Mouse (Mus musculus) neutrophil, adult 5-6 weeks (primary cell): ENCODE measurements around the gene Catsperg2. TPM values are rescaled to one million over a fixed set of nuclear protein-coding genes. Genes with fewer than 3 reads are reported as not detected.
"Not testable (repeated sequence)": the region's sequence is repeated elsewhere in the genome, so short reads cannot be mapped to it uniquely, and the experiment has no call there.

Experiments used
- ATAC-seq: fragments of 151-379, 151-347 bp; 2 replicates; pipeline ENCODE4 v1.8.0; 2017; ENCODE audit warnings: mild to moderate bottlenecking, moderate TSS enrichment; ENCODE audit not compliant: insufficient number of reproducible peaks, poor library complexity, low FRiP score, severe bottlenecking; ENCODE audit errors: extremely low read depth
- total RNA-seq: library from RNA; stranded (forward); fragments of 200-1000 nt; gene quantifications from 2 replicates; pipeline ENCODE4 v1.2.3, GENCODE M21; 2017

Catsperg2 gene
- not detected in 2 replicates for total RNA-seq

GRCm38 (mm10) chr7:29726860-29727259 is at the start of gene Catsperg2:
Catsperg2 (minus strand) TSS chr7:29727032.
- not testable (repeated sequence) for ATAC-seq

- no peak for ATAC-seq
Observed at GRCm38 (mm10) chr7:29776568-29776967, 49.7 kb upstream of the Catsperg2 start.

- no peak for ATAC-seq
Observed at GRCm38 (mm10) chr7:29774371-29774770, 47.5 kb upstream of the Catsperg2 start.

- ATAC-seq: no peak
Observed at GRCm38 (mm10) chr7:29773503-29773902, 46.7 kb upstream of the Catsperg2 start.

- ATAC-seq: no peak
Observed at GRCm38 (mm10) chr7:29768980-29769379, 42.1 kb upstream of the Catsperg2 start.

GRCm38 (mm10) chr7:29768090-29768900 is 41.5 kb upstream of the Catsperg2 start, which contains the start of gene Zfp84:
Zfp84 (plus strand) TSS chr7:29768552.
- peak; percentile 96 for ATAC-seq

GRCm38 (mm10) chr7:29767058-29767686 is 40.3 kb upstream of the Catsperg2 start:
- peak; percentile 61 for ATAC-seq

GRCm38 (mm10) chr7:29764702-29765101 is 37.9 kb upstream of the Catsperg2 start:
- no peak for ATAC-seq

GRCm38 (mm10) chr7:29760476-29760875 is 33.6 kb upstream of the Catsperg2 start:
- no peak for ATAC-seq

GRCm38 (mm10) chr7:29742258-29742657 is 15.4 kb upstream of the Catsperg2 start:
- ATAC-seq: no peak

- no peak for ATAC-seq
Observed at GRCm38 (mm10) chr7:29728055-29728454, 1.2 kb upstream of the Catsperg2 start.

GRCm38 (mm10) chr7:29725461-29726142 is 1.2 kb downstream of the Catsperg2 start:
- ATAC-seq: not testable (repeated sequence)

- ATAC-seq: not testable (repeated sequence)
Observed at GRCm38 (mm10) chr7:29708891-29709290, 17.9 kb downstream of the Catsperg2 start.

GRCm38 (mm10) chr7:29695231-29695630 is 31.6 kb downstream of the Catsperg2 start:
- not testable (repeated sequence) for ATAC-seq

GRCm38 (mm10) chr7:29681868-29682267 is 45.0 kb downstream of the Catsperg2 start:
- ATAC-seq: no peak

Other genes starting within 250 kb of the Catsperg2 start
- gene Sipa1l3, start 208.4 kb downstream of the Catsperg2 start, total RNA-seq: 8.1 and 10.8 TPM in 2 replicates
- gene Zfp84, start 41.5 kb upstream of the Catsperg2 start, total RNA-seq: 22.2 and 23.5 TPM in 2 replicates
- gene Zfp30, start 57.0 kb upstream of the Catsperg2 start, total RNA-seq: 0.12 and 0.58 TPM in 2 replicates
- 13.3 and 15.2 TPM in 2 replicates for gene Zfp790, start 89.1 kb upstream of the Catsperg2 start, total RNA-seq
- 10.4 and 10.7 TPM in 2 replicates for gene Zfp940, start 126.6 kb upstream of the Catsperg2 start, total RNA-seq
- 7.8 and 10.4 TPM in 2 replicates for gene Zfp420, start 132.9 kb upstream of the Catsperg2 start, total RNA-seq
- 9.0 and 10.8 TPM in 2 replicates for gene Zfp27, start 179.5 kb upstream of the Catsperg2 start, total RNA-seq
- 2.6 and 5.1 TPM in 2 replicates for gene Zfp383, start 181.2 kb upstream of the Catsperg2 start, total RNA-seq
- 7.2 and 10.9 TPM in 2 replicates for gene Zfp74, start 227.1 kb upstream of the Catsperg2 start, total RNA-seq